Mouse (Mus musculus): ENCODE results near the gene Sgsh.
A peak's percentile ranks its signal among the peaks of the same experiment; 100 is the strongest.
"Not testable (repeated sequence)": the region's sequence is repeated elsewhere in the genome, so short reads cannot be mapped to it uniquely, and the experiment has no call there.

Gene Sgsh

DNA sequence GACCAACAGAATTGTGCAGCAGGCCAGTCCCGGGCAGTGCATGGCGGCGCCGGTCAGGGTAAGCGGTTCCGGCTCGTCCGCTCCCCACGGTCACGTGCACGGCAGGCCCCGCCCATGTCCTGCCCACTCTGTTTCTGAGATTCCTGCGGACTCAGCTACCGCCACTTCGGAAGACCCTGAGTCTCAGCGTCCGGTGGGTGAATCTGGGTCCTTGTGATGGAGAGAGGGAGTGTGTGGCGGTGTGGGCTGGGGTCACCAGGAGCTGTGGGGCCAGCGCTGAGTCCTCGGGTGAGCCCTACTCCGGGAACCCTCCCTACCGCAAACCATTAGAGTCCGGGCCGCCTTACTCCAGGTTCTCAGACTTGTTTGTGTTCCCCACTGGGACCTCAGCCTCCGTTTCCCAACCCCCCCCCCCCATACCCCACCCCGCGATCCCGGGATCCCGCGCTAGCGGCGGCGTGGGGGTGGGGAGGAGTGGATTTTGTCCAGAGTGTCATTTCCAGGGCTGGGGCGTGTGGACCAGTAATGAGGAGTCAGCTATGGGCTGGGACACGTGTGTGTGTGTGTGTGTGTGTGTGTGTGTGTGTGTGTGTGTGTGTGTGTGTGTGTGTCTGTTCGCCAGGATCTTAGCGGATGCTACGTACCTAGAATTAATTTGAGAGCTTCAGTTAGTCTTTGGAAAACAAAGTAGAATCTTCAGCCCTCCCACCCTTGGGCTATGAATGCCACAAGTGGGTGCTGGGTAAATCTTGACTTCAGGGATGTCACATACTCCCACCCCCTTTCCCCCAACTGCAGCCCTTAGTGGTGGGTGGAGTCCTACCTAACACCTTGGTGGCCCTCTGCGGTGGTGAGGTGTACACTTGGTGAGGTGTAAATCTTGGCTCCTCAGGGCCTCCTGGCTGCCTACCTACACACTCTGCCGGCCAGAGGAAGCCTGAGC, at the start of gene Sgsh, which contains the start of gene Slc26a11:
TSS of gene Sgsh (minus strand) at position 94 of the 943 bp plus-strand sequence.
TSS of gene Slc26a11 (plus strand) at position 115 of the 943 bp plus-strand sequence.
- DNase-seq (ENCODE audit: low spot score in 2 of 2), result peak; percentile 72 to 78

DNA sequence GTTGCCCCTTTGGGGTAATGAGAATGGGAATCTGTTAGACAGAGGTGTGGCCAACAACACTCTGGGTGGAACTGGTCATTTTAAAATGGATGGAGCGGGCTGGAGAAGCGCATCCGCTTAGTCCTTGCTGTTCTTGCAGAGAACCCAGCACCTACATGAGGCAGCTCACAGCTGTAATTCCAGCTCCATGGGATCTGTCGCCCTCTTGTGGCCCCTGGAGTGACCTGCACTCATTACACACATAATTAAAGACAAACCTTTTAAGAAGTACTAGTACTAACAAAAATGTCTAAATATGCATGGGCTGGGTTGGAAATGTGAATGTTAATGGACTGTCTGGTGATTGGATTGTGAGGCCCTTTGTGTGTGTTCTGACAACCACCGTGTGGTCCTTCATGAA, 49.3 kb upstream of the Sgsh start:
- DNase-seq (ENCODE audit: low spot score in 2 of 2), result no peak

DNA sequence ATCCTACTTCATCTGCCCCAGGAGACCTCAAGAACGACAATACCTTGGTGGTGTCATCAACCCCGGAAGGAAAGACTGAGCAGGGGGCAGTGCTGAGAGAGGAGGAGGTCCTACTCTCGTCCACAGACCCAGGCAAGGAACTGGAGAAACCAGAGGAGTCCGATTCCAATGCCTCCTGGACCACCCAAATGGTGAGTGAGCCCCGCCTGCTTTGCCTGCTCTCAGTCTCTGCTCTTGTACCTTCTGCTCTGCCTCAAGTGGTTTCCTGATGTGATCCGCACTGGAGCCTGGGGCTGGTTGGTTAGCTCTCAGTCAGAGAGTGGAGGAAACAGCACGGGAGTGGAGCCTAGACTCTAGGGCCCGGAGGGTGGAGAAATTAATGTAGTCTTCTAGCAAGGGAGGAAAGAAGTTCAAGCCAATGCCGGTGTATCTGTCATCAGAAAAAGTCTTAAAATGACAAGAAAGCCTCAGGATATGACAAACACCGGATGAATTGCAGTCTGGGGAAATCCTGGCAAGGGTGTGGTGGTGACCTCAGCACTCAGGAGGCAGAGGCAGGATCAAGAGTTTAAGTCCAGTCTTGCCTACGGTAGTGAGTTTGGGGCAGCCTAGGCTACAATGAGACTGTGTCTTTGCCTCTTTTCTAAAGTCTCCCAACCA, 47.3 kb upstream of the Sgsh start:
- DNase-seq (ENCODE audit: low spot score in 2 of 2), result no peak

DNA sequence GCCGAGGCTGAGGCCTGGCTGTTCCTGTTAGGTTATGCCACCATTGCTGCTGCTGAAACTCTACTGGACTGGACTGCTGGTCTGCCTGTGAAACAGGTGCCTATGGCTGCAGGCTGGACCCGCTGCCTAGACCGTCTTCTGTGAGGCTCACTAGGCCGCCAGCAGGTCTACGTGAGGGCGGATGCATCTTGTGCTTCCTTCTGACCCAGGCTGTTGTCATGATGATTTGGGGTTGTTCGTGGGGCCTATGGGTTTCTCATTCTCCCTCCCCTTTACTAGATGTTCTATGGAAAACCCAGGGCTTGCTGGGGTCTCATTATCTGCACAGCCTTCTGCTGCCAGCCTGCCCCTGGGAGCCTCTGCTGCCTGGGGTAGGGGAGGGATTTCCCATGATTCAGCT, 41.1 kb upstream of the Sgsh start:
- DNase-seq (ENCODE audit: low spot score in 2 of 2), result no peak

DNA sequence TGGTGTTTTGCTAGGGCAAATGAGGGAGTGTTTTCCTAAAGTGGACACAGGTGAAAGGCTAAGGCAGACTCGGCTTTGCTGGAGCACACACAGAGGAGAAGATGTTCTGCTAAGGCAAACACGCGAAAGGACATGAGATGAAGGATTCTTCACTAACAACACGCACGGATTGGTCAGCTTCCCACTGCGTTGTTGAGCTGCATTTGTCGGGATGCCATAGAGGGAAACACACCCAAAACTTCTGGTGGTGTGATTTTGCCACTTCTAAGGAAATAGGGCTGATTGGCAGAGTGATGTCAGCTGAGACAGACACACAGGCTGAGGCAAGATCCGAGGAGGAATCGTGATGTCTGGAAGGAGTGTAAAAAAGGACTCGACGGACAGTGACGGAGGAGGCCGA, 40.6 kb upstream of the Sgsh start:
- DNase-seq (ENCODE audit: low spot score in 2 of 2), result no peak

DNA sequence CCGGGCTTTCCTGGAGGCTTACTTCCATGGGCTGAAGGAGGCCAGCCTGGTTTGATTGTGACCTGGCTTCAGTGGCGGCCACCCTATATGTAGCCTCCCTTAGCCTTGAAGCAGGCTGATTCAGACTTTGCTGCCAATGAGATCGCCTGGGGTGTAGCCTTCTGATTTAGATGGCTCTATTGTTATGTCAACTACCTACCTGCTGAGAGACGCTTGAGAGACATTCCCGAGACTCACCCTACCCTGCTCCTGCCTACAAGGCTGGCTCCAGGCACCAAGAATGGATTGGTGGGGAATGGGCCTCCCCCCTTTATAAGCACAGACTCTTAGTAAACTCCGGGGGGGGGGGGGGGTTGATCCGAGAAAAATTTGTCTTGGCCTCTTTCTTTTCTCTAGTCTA, 40.1 kb upstream of the Sgsh start:
- DNase-seq (ENCODE audit: low spot score in 2 of 2), result no peak

DNA sequence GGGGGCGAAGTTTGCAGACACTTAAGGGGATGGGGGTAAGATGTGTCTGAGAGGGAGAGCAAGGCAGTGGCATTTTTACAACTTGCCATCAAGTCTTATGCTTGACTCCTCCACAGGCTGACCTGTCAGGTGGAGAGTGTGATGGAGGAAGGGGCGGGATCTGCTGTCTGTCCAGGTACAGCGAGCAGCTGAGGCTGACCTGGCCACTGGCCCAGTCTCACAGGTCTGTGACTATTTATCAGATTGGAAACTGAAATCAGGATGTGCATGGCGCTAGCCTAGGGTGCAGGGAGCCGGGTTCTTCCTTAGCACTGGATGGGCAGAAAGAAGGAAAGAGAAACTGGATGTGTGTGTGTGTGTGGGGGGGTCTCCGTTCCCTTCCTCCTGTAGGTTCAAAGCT, 38.9 kb upstream of the Sgsh start:
- DNase-seq (ENCODE audit: low spot score in 2 of 2), result no peak

DNA sequence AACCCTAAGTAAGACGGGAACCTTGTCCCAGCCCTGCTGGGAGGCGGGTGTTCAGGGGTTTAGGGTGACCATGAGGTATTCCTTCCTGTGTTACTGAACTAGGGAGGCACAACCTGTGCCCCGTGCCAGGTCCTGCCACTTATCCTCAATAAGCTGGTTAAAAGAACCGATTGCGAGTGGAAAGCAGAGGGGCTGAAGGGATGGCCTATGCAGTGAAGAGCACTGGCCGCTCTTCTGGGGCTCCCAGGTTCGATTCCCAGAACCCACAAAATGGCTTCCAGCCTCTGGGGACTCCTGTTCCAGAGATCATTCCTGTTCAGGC, 38.1 kb upstream of the Sgsh start:
- DNase-seq (ENCODE audit: low spot score in 2 of 2), result no peak

DNA sequence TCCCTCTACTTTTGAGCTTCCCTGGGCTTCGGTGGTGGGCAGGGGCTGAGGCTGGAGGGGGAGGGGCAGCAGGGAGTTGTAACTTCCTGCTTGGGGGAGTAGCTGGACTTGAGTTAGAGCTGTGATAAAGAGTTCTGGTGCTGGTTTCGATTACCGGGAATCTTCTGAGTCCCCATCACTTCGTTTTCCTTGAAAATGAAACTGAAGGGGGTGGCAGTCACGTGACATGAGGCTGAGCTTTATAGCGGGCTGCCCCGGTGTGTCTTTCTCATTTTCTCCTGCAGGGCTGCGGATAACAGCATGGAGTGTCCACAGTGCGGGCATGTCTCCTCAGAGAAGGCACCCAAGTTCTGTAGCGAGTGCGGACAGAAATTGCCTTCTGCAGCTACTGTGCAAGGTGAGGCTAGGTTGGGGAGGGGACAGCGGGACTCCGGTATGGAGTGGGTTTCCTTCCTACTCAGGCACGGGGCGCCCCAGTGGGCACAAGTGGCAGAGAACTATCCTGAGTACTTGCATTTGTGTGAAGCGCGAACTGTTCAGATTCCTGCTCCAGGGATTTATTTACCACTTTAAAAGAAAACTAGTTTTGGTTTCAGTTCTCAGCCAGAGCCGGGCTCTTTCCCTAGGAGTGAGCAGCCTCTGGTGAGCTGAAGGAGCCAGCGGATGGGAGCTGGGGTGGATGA, 37.6 kb upstream of the Sgsh start, which contains the start of gene Rnf213:
TSS of gene Rnf213 (plus strand) at position 301 of the 683 bp plus-strand sequence.
- DNase-seq (ENCODE audit: low spot score in 2 of 2), result peak; percentile 23 to 48

DNA sequence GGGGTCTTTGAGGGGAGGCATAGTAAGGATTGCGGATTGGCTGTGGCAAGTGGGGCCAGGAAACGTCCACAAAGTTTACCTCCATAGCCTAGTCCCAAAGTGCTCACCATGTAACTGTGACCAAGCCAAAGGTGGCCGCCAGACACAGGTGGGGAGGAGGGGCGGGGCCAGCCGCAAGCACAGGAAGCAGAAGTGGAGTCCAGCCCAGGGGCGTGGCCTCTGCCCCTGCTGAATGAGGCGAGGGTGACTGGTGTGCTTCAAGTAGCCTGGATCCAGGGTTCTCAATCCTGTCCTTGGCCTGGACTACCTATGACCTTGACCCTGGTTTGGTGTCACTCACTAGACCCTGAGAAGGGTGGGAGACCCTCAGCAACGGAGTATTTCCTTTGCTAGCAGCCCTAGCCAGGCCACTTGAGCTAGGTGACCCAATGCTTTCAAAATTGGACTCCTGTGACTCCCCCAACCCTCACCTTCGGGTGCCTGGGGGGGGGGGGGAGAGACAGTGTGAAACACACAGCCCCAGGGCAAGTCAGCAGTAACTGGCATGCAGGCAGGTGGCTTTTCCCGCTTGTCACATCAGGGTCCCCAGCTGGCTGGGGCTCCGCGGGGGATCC, 36.8 kb upstream of the Sgsh start:
- no peak for DNase-seq (ENCODE audit: low spot score in 2 of 2)

DNA sequence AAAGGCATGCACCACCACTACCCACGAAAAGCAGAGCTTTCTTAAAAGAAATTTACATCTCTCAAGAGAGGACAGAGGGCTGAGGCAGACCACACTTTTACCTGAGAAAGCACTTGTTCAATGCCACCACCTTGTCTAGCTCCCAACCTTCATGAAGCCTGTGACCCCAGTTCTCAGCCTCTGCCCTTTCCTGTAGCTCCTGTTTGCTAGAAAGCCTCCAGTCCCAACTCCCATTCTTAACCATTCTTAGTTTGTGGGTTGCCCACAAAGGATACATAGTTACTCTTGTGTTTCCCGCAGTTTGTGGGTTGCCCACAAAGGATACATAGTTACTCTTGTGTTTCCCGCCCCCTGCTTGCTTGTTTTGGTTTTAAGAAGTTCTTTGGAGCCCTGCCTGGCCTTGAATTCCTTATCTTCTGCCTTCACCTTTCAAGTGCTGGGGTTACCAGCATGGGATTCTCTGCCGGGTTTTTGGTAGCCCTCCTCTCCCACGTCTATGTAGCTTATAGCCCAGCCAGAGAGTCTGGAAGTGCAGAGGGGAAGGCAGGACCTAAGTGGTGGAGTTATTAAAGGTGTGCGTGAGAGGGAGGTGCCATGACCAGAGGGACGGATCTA, 36.2 kb upstream of the Sgsh start:
- no peak for DNase-seq (ENCODE audit: low spot score in 2 of 2)

DNA sequence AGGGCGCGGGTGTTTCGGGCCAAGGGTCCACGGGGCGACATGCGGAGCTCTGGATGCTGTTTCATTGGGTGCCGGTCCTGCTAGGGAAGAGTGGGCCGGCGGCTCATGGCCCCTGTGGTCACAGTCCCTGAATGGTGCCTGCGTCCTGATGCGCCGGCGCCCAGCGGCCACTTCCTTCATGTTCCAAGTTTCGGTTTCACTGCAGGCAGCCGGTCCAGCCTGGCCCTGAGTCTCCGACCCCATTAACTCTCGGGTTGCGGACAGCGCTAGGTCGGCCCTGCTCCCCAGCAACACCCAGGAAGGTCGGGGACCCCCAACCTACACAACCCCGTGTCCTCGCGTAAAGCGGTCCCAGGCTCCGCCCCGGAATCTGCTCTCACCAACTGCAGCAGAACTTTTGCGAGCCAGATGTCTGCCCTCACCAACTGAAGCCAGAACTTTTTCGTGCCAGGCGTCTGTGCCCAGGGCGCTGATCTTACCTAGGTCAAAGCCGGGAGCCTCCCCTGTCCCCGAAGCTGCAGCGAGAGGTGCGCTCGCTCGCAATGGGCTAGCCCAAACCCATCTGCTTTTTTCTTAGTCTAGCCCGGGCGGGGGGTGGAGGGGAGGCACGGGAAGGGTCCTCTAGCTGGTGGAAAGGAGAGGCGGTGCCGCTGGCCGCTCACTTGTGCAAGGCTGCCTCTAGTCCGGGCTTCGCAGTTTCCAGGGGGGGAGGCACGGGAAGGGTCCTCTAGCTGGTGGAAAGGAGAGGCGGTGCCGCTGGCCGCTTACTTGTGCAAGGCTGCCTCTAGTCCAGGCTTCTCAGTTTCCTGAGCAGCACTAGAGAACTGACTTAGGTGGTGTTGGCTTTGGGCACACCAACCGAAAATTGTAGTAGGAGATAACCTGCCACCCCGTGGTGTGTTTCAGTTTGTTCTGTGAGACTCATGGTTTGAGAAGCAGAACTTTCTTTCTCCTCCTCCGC, 35.2 kb upstream of the Sgsh start:
- DNase-seq (ENCODE audit: low spot score in 2 of 2), result peak; percentile 37 to 54

DNA sequence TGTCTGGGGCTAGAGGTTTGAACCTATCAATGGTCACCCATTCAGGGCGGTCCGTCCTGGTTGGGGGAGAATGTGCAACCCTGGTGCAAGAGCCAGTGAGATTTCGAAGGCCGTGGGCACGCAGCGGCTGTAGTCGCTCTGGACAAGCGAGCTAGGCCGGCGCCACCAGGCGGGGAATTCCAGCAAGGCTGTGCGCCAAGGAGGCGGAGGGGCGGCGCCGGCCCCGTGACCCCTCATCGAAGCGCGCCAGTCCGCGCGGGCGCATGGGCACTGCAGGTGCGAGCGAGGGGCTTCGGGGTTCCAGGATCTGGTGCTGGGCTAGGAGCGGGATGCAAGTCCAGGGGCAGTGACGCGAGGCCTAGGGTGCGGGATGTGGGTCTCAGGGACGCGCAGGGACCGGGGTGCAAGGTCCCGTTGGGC, 34.5 kb upstream of the Sgsh start:
- DNase-seq (ENCODE audit: low spot score in 2 of 2), result peak; percentile 29 to 53

DNA sequence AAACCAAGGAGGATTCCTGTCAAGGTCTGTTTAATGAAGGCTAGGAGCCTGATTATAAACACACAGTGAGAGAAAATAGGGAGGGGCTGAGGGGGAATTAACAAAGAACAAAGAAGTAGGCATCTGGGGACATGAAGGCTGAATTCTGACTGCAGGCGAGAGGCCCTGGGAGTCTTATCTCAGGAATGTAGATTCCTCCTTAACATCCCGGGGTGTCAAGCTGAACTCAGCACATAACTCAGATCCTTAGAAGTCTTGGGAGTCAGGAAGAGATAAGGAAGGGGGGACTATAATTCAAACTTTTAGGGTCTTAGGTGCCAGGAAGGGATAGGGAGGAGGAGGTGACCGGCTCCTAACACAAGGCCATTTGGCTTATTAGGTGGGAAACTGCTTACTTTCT, 31.9 kb upstream of the Sgsh start:
- not testable (repeated sequence) for DNase-seq (ENCODE audit: low spot score in 2 of 2)

DNA sequence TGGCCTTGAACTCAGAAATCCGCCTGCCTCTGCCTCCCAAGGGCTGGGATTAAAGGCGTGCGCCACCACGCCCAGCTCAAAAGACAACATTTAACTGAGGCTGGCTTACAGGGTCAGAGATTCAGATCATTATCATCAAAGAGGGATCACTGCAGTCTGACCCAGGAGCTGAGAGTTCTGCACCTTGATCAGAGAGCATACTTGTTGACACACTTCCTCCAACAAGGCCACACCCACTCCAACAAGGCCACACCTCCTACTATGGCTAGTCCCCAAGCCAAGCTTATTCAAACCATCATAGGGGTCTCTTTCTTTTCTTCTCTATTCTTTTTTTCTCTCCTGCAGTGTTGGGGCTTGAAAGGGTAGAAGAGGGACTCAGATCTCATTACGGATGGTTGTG, 31.0 kb upstream of the Sgsh start:
- no peak for DNase-seq (ENCODE audit: low spot score in 2 of 2)

DNA sequence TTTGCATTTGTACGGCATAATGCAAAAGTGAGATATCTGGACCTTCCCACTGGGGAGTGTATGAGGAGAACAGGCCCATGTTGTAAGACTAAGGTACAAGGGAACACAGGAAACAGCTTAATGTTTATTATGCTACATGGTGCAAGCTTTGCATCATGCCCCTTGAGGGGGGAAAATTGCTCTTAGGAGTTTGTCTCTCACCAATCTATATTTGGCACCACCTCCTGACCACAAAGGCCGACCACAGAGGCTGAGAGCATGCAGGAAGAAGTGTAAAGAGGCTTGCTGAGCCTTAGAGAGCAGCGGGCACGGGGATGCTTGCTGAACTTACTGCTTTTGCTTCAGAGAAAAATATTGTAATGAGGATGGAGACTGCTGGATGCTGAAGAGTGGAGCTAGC, 29.6 kb upstream of the Sgsh start:
- no peak for DNase-seq (ENCODE audit: low spot score in 2 of 2)

DNA sequence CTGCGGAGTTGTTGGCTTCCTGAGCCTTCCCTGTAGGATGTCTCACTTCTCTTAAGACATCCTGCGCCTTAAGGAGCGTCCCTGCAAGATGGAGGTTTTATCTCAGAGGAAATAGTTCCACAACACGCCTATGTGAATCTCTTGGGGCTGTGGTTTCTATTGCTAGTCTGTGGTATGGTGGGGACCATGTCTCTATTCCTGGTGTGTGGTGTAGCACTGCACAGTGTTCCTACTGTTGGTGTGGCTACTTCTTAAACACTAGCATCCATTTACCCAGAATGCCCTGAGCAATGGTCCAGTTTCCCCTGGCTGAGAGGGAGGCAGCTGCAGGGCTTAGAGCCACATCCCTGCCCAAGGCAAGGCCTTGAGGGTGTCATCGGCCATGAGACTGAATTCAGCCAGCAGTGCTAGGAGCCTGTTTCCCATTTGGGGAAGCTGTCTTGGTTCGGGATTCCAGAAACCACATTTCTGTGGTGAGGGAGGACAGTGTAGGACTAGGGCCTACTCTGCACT, 27.1 kb upstream of the Sgsh start:
- DNase-seq (ENCODE audit: low spot score in 2 of 2), result no peak

DNA sequence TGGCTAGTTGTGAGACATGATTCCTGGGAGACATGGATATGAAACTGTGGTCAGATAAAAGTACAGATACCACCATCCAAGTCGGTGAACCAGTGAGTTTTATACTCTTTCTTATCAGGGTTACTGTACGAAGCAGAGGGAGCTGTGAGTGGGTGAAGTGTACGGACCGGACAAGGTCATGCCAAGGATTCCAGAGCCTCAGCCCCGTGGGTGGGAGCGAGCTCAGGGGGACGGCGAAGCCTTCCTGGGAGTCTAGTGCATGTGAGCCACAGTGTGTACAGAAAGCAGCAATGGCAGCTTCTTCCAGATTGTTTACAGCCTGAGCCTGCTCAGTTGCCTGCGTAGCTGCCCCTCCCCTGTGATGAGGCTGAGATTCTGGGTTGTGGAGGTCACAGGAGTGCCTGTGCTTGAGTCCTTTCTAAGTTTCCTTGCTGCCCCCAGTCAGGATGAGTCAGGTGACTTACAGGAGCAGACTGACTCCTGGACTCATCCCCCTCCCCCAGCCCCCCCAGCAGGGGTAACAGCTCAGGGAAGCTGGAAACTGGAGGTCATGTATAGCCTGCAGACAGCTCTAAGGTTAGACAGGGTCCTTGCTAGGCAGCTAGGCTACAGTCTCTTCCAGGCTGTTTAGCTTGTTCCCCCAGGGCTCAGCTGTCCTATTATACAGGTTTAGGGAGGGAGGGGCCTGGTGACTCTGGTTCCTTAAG, 26.4 kb upstream of the Sgsh start:
- DNase-seq (ENCODE audit: low spot score in 2 of 2), result no peak

DNA sequence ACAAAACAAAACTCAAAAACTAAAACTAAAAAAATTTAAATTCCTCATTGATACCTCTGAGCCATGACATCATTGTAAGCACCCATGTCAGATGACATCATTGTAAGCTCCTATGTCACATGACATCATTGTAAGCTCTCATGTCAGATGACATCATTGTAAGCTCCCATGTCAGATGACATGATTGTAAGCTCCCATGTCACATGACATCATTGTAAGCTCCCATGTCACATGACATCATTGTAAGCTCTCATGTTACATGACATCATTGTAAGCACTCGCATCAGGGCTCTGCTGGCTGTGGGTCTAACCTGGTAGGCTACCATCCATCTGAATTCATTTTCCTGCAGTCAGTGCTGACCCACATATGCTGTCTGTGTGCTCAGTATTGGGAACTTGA, 23.2 kb upstream of the Sgsh start:
- DNase-seq (ENCODE audit: low spot score in 2 of 2), result no peak

DNA sequence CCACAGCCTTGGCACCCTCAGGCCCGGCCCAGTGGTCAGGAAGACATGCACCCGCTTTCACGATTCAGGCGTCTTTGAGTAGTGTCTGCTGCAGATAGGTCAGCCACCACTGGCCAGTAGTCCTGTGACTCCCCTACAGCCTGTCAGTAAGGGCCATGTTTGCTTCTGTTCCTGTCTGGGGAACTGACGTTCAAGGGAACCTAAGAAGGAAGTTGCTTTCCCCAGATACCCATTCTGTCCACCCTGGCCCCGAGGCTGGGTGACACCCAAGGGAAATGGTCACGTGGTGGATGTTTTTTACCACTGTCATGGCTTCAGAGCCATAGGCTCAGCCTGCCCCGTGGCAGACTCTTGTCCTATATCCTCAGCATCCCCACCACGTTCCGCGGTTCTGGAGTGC, 22.0 kb upstream of the Sgsh start:
- no peak for DNase-seq (ENCODE audit: low spot score in 2 of 2)

All from right cerebral cortex, adult 2 months (tissue).